Mouse (Mus musculus) embryonic facial prominence, embryonic 13.5 days (tissue): Measurements from ENCODE around the gene Xirp2. TPM values are rescaled to one million over a fixed set of nuclear protein-coding genes. Genes with fewer than 3 reads are reported as not detected.

Experiments
- ATAC-seq: fragments of 200-750 bp; cut with Nextera tagmentation; 2 replicates; pipeline ENCODE4 v1.8.0; 2017; ENCODE audit warnings: low read depth; ENCODE audit not compliant: insufficient number of reproducible peaks, insufficient read depth, low FRiP score, low TSS enrichment
- H3K27ac ChIP-seq: fragments of 300-500 bp; sonication (generic); 2 replicates; pipeline ENCODE4 v1.5.1; 2015; ENCODE audit warnings: moderate library complexity, mild to moderate bottlenecking, inconsistent platforms
- H3K27me3 ChIP-seq: fragments of 300-500 bp; sonication (generic); 2 replicates; pipeline ENCODE4 v1.6.1; 2015; ENCODE audit warnings: mild to moderate bottlenecking, inconsistent platforms
- H3K36me3 ChIP-seq: fragments of 300-500 bp; sonication (generic); 2 replicates; pipeline ENCODE4 v1.6.1; 2015; ENCODE audit warnings: mild to moderate bottlenecking, inconsistent platforms
- H3K4me1 ChIP-seq: fragments of 300-500 bp; sonication (generic); 2 replicates; pipeline ENCODE4 v1.6.1; 2015; ENCODE audit warnings: inconsistent platforms
- H3K4me2 ChIP-seq: fragments of 300-500 bp; sonication (generic); 2 replicates; pipeline ENCODE4 v1.6.1; 2015; ENCODE audit warnings: moderate library complexity, mild to moderate bottlenecking, inconsistent platforms
- H3K4me3 ChIP-seq: fragments of 300-500 bp; sonication (generic); 2 replicates; pipeline ENCODE4 v1.5.1; 2015; ENCODE audit warnings: mild to moderate bottlenecking, inconsistent platforms
- H3K9ac ChIP-seq: fragments of 300-500 bp; sonication (generic); 2 replicates; pipeline ENCODE4 v1.6.1; 2015; ENCODE audit warnings: mild to moderate bottlenecking, inconsistent platforms
- H3K9me3 ChIP-seq: fragments of 300-500 bp; sonication (generic); 2 replicates; pipeline ENCODE4 v1.6.1; 2016; ENCODE audit warnings: inconsistent platforms
- WGBS: fragments of 180-500 bp; shearing (Covaris S2); methylation state at CpG from one replicate; pipeline ENCODE4 v1.1.7; 2015; ENCODE audit warnings: mixed read lengths; 5-methylcytosine and 5-hydroxymethylcytosine counted together
- polyA plus RNA-seq: library from polyadenylated mRNA; unstranded; fragments of >200 nt; fragmentation: Nextera tagmentation; extraction: Ambion mirVana; gene quantifications from 2 replicates; pipeline ENCODE4 v1.2.1, GENCODE M21; 2015

Gene Xirp2
- polyA plus RNA-seq, 1 experiment from 2014 or later: not detected

DNA sequence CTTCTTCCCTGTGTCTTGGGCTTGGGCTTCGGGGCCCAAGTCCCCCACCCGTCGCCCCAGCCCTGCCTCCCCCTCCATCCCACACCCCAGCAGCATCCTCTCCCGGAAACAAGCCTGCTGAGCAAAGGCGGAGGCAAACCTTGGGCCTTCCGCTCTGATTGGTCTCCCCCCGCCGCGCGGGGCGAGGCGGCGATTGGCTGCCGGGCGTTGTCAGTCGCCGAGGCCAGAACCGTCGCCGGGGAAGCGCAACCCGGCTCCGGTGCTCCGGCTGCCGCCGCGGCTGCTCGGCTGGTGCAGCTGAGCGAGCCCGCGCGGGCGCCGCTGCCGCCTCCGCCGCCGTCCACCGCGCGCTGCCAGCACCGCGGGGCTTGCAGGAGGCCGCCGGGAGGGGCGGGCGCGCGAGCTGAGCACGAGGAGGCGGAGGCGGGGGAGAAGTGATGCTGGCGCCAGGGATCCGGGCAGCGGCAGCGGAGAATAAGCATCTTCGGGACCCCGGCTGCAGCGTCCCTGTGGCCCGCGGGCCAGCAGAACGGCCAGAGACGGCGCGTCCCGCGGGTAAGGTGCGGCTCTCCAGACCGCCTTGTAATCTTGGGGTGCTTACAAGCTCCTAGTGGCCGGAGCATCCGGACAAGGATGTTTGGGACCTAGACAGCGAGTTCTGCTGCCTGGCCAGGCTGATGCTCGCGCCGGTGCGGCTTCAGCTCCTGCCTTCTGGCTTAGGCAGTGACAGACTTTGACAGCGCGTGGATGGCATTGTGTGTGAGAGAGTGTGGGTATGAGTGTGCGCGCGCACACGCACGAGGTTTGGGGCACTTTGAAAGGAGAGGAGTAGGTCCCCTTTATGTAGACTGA lies 119.9 kb downstream of the Xirp2 start, which contains the start of gene B3galt1:
Gene B3galt1 (plus strand): TSS at position 392 of the 852 bp plus-strand sequence.
- peak within 1 kb of the TSS; percentile 78 for H3K9ac ChIP-seq
- peak; percentile 94 for ATAC-seq
- no peaks in the 10 kb centered on the region for H3K36me3 ChIP-seq

DNA sequence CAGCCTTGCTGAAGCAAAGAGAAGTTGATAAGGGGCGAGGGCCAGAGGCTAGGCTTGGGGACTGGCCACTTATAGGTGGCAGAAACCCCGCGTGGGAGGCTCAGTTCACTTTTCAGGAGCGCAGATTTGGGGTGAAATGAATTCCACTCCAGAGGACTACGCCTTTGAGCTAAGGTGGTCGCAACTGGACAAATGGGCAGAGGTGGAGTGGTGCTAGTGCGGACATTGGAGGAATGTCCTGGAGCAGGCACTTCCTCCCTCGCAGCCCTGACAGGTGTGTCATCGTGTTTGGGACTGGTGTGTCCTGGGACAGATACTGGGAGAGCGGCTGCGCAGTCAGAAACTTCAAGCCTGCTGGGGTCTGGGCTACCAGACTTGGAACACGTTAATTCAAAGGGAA lies 120.8 kb downstream of the Xirp2 start:
- Histone ChIP-seq H3K27me3 (peaks cover 15% of the 10 kb centered on the region), H3K27ac (no peak overlapping the region), H3K36me3 (no peaks in the 10 kb centered on the region), H3K9ac (peak overlapping the region; percentile 78), H3K4me3 (peak overlapping the region; percentile 74), H3K9me3 (no peaks in the 10 kb centered on the region), H3K4me2 (peak overlapping the region; percentile 90), H3K4me1 (peaks cover 11% of the 10 kb centered on the region)
- 2% methylated on average over 12 of the region's 12 CpGs for WGBS
- no peak for ATAC-seq

More for the DNA sequence above, 119.9 kb downstream of the Xirp2 start, which contains the start of gene B3galt1:
- Histone ChIP-seq H3K4me3 (peak within 1 kb of the TSS; percentile 74), H3K9me3 (no peaks in the 10 kb centered on the region), H3K4me1 (peaks cover 11% of the 10 kb centered on the region), H3K27ac (peak within 1 kb of the TSS; percentile 78), H3K4me2 (peak within 1 kb of the TSS; percentile 90), H3K27me3 (peaks cover 15% of the 10 kb centered on the region)
- under 1% methylated on average over 83 of the region's 83 CpGs for WGBS

DNA sequence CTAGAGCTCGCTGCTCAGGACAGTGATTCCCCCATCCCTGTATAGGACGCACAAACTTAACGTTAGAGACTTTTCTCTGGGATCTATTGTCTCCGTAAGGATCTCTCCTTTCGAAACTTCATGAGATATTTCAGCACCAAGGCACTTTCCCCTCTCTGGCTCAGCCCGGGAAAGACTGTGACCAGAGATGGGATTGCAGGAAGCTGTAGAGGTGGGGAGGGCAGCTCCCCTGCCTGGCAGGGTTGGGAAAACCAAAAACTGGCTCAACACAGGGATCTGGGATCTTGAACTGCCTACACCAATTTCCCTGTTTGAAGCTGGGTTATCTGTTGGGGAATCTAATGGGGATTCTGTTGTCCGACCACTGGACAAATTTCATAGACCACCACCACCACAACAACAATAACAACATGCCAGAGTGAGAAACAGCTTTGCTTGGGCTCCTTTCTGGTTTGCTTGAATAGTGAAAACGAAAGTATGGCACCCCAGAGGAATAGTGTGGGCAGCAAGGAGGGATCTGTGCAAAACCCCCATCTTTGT lies 121.4 kb downstream of the Xirp2 start:
- H3K4me1 ChIP-seq: peaks cover 11% of the 10 kb centered on the region
- peaks cover 15% of the 10 kb centered on the region for H3K27me3 ChIP-seq
- no peaks in the 10 kb centered on the region for H3K9me3 ChIP-seq
- no peak overlapping the region for H3K27ac ChIP-seq
- no peaks in the 10 kb centered on the region for H3K36me3 ChIP-seq
- H3K4me2 ChIP-seq: peak overlapping the region; percentile 90
- 15% methylated on average over 8 of the region's 8 CpGs for WGBS
- H3K9ac ChIP-seq: no peak overlapping the region
- H3K4me3 ChIP-seq: peak overlapping the region; percentile 74
- ATAC-seq: no peak

Other genes starting within 250 kb of the Xirp2 start
- gene Gm21830, start 32.3 kb upstream of the Xirp2 start, polyA plus RNA-seq: not detected in 2 replicates
- gene Gm26727, start 12.8 kb upstream of the Xirp2 start, polyA plus RNA-seq: not detected in 2 replicates
- 8.5 and 9.4 TPM in 2 replicates for gene B3galt1, start 119.9 kb downstream of the Xirp2 start, polyA plus RNA-seq